Mouse (Mus musculus): Measurements from ENCODE around the gene Cntn5.

Cntn5 gene

DNA sequence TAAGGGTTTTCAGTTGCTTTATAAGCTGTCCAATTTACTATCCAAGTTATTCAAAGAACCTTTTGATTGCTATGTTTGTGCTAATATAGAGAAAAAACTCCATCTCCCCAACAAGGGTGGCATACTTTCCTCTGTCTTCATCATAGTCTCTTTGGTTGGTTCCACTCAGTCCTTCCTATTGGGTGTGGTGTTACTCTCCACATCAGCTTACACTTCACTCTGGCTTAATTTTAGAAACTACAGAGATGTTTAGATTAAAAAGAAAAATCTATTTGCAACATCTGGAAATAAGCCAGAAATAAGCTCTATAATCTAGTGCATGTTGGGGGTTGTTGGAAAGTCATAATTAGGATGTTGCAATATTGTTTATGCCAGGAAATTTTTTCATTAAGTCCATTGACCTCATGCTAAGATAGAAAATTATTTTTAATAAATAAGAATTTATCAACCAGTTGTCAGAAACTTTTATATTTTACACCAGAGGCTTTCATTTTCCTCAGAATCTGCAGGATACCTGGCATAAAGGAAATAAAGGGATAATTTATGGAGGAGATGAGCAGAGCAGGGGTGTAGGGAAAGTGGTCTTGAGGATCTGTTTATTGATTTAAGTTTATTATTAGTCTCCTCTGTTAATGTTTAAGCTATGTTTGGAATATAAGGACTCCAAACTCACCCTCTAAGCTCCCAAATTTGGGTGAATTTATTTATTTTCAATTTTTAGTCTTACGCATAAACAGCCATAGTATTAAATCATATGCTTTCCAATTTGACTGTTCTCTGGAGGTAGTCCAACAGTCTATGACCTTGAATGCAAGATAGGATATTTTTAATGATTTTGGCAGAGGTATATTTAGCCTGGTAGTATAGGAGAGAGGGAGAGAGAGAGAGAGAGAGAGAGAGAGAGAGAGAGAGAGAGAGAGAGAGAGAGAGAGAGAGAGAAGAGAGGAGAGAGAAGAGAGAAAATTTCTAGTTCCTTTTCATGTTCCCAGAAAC is 966.8 kb downstream of the Cntn5 start:
- DNase-seq (ENCODE audit: low spot score): no peak

DNA sequence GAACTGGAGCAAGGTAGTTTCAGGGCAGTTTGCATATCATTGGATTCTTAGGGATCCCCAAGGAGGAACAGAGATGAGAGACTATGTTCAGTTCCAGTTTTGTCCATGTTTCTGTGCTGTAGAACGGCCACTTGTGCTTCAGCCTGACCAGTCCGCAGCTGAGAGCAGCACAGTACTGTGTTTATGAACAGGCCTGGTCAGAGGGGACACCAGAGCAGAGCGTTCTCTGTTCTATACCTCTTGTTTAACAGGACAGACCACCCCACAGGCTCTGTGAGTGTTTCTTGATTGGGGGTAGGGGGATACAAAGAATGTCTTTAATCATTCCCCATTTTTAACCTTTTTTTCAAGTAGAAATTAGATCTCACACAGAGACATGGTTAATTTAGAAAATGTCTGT is 984.0 kb downstream of the Cntn5 start:
- no peak for DNase-seq (ENCODE audit: low spot score)

DNA sequence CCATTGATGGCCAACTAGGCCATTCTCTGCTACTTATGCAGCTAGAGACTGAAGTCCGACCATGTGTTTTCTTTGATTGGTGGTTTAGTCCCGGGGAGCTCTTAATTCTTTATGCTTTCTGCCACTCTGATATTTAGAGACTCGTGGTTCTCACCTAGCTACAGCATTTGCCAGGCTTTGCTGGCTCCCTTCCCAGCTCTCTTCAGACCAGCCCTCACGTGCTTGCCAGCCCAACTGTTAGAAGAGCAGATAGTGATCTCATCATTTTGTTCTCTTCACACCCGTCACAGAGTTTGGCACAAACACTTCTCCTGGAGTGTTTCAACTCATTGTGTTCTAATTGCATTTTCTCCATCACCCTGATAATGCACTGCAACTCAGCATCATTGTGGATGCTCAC is 1005.5 kb downstream of the Cntn5 start:
- DNase-seq (ENCODE audit: low spot score): no peak

DNA sequence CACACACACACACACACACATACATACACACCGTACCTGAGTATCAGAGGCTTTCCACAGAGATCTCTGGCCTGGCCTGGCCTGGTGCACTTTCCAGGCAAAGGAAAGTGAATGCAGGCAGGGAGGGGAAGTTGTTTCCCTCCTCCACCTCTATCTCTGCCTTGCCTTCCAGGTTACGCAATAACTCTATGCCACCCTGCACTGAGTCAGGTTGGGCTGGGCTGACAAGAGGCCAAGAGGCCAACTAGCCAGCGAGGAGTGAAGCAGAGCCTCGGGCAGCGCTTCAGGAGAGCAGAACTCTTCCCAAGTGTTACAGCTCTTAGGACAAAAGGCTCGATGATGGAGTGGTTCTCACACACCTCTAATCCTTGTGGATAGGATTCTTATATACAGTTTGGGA is 1018.4 kb downstream of the Cntn5 start:
- no peak for DNase-seq (ENCODE audit: low spot score)

DNA sequence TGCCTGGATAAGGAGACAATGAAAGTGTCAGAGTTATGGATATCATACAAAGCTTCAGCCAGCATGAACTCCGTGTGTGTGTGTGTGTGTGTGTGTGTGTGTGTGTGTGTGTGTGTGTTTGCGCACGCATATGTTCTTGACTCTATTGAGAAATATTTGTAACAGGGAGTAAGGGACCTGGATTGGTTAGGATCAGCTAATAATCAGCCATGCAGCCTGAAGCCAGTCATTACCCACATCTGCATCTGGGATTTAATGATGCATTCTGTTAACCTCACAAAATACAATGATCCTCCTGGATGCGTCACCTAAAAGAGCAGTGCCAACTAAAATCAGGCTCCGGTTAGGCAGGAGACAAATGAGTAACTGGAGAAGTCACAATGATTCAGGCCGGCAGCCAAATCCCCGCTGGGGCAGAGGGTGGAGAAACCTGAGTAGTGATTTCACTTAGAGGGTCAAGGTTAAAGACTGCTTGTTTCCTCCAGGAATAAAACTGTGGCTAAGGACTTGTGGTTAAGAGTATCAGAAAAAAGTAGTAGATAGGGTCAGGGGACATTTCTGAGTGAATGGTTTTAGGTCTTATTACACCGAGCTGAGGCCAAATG is 1021.7 kb downstream of the Cntn5 start:
- no peak for DNase-seq (ENCODE audit: low spot score)

DNA sequence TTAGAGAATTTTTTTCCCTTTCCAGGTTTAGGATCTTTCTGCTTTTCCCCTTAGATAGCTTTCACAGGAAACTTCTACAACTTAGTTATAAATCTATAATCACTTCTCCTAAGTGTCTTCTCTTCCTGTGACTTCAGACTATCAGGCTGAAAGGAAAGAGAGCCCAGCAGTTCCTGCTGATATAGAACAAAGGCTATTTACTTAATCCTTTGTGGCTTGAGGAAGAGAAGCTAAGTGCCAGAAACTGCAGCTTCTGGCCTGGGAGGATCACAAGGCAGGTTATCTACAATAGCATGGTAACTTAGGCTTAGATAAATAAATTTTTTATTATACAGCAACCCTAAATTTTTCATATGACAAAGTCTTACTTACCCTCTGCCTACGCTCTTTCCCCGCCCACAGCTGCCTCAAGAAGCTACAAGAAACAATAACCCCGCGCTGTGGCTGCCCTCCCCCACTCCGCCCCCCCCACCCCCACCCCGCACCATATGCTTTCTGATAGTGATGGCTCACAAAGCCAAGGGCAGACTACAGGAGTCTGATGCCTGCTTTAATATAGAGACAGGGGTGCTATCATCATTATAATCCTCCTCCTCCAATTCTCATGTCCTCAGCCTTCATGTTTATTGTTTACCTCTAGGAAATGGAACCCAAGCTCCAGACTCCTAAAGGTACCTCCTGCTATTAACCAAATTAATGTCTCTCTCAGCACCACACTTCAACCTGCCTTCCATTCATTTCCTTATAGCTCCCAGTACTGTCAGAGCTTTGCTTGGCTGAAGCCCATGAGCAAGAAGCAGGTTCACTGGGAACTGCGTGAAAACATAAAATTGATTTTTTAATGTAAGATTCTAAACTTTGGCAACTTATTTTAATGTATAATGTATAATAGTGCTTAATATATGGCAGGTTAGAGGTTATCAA is 1032.2 kb downstream of the Cntn5 start:
- no peak for DNase-seq (ENCODE audit: low spot score)

DNA sequence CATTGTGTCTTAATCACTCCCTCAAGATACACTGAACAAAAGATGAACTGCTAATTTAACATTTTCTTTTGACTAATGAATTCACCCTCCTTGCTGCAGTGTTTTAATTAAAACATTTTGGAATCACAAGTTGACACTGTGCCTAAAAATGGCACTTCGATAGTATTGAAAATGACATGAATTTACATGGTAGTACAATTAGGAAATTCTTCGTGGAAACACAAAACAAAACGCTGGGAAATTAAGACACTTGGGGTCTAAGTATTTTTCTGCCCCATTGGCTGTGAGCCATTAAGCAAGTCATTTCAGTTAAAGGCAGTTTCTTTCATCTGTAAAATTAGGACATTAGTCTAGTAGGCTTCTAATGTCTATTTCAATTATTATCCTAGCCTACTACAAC is 1043.9 kb downstream of the Cntn5 start:
- no peak for DNase-seq (ENCODE audit: low spot score)

DNA sequence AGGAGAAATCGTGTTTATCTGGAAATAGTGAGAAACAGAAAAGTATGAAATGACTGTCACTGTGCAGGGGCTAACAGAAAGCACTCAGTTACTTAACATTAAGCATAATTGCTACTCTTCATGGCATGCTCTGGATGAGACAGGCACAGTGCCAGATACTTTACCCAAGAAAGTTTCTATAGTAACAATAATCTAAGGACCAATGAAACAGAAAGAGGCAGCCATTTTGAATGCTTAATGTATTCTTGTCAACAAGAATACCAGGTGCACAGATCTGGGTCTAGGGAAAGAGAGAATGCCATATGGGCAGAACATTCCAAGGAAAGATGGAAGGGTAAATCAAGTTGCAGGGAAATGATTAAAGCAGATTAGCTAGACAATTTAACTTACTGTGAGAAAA is 1045.3 kb downstream of the Cntn5 start:
- DNase-seq (ENCODE audit: low spot score): no peak

DNA sequence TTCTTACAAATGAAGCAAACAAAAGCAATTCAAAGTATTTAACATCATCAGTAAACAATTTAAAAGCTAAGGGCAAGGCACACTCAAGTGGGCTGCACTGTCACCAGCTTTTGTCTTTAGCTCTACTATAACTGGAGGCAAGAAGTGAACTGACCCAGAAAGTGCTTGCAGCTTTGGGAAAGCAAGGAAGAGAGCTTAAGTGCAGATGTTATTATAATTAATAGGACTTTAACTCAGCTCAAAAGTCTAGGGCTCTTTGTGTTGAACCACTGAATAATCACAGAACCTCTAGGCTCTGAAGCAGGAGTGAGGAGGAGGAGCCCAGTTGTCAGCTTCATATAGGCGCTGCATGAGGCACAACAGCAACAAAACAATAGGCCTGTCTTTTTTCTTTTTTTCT is 1049.8 kb downstream of the Cntn5 start:
- no peak for DNase-seq (ENCODE audit: low spot score)

DNA sequence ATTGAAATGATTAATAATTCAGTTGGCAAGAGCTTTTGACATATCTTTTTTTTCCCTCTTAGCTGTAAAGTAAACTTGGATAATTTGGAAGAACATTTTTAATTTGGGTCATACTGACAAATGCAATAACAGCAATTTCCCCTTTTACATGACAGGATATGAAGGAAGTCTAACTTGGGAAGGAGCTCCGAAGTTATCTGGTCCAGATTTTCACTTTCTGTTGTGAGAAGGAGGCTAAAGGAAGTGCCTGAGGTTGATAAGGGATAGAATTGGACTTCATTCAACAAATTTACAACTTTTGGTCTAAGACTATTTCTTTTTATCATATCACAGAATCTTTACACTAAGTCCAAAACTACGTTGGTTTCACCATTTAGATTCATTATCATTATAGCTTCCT is 1074.3 kb downstream of the Cntn5 start:
- DNase-seq (ENCODE audit: low spot score): no peak

DNA sequence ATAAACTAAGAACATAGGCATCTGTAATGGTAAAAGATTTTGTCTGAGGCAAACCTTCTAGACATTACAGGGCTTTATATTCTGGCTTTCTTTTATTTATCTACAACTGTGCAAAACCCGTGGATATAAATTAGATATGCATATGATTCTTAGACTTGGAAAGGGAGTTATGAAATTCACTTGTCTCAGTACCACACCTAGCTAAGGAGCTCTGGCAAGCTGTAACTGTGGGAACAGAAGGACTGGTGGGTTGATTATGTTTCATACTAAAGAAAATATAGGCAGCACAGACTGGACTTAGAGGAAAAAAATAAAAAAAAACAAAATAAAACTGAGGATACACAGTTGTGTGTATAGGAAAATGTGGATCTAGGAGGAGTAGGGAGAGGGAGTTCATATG is 1084.6 kb downstream of the Cntn5 start:
- no peak for DNase-seq (ENCODE audit: low spot score)

DNA sequence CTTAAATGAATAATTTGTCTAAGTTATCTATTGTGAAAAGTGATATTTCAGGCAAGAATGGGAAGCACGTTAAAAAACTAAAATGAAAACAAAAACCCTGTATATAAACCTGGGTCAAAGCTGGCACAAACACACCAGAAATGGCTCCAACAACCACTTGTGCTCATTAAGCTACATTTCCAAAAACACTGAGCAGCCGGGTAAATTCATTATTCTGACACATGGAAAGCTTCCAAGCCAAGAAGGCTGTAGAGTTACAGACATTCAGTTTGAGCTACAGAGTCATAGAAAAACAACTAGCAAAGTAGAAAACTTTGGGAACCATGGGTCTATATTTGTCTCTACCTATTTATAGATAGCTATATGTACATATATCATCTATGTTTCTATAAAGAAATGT is 1087.1 kb downstream of the Cntn5 start:
- DNase-seq (ENCODE audit: low spot score): no peak

DNA sequence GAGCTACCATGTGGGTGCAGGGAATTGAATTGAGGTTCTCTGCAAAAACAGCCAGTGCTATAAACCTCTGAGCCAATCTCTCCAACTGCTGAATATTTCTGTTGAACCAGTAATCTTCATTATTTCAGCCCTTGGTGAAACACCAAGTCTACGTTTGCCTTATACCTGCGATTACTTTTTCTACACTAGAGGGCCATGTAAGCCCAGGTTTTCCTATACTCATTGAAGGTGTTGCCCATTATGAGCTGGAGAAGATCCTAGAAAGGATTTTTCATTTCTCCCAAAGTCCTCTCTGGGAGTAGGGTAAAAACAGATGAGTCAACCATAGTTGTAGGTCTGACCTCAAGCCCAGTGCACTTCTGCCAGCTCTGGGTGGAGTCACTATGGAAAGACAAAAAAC is 1105.0 kb downstream of the Cntn5 start:
- DNase-seq (ENCODE audit: low spot score): no peak

DNA sequence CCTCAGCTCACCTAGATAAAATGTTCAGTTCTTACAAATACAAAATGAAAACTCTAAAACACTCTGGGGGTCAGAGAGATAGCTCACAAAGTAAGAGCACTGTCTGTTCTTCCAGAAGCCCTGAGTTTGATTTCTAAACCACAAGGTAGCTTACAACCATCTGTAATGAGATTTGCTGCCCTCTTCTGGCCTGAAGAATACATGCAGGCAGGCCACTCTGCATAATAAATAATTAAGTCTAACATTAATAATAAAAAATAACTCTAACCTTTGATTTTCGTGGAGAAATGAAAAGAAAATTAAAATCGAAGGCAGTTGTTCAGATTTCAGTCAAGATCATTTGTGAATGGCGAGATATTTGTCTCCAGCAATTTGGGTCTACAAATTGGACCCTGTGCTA is 1120.9 kb downstream of the Cntn5 start:
- DNase-seq (ENCODE audit: low spot score): no peak

DNA sequence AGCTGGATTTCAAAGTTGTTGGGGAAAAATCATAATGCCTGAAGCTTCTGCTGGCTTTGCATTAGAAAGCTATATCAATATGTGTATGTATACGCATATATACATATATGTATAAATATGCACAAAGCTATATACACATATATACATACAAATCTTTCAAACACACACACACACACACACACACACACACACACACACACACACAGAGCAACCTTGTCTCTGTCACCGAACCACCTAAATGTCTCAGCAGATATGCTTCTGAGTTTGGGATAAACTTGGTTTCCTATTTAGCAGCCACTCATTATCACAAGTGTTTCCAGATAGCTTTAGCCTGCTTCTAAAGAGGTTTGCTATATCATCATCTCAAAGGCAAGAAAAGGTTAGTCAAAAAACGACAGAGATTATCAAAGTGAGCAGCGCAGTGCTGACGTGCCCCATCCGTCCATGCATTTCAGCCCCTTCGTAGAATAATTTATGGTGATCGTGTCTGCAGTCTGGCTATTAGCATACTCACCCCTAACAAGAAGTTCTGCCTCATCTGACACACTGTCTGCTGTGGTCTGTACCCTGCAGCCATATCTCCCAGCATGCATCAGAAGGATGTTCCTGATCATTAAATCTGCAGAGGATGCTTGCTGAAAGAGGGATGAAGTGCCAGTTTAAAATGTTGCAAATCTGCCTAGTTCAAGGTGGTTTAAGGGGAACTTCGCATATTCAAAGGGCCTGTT is 1123.3 kb downstream of the Cntn5 start:
- DNase-seq (ENCODE audit: low spot score): no peak

DNA sequence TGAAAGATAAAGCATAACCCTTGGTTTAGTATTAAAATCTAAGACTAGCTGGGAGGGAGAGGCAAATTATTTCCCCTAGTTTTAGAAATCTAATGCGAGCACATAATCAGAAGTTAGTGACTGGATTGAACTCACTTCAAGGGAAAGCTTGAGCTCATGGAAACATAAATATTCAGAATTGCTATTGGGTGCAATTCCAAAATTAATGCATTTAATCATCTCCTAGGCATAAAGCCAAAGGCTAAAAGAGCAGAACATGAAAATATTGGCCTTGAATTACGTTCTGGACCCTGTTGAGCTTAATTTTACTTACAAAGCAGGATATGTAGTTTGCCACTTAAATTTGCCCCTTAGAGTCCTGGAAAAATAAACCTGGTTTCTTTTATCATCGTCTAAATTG is 1124.9 kb downstream of the Cntn5 start:
- DNase-seq (ENCODE audit: low spot score): no peak

DNA sequence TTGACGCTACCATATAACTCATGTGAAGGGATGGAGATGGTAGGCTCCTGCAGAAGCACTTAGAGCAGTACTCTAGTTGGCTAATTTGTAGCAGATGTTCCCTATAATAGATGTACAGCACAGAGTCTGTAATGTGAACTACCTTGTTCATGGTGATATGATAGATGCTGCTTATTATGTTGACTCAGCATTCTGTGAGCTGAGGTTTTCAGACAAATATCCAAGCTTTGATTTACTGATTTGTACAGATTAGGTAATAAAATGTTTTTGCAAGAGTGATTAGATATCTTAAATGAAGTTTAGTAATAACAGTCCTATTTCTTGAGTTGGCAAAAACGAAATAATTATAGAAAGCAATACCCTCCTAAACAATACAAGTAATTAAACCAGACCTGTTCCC is 1133.8 kb downstream of the Cntn5 start:
- DNase-seq (ENCODE audit: low spot score): no peak

DNA sequence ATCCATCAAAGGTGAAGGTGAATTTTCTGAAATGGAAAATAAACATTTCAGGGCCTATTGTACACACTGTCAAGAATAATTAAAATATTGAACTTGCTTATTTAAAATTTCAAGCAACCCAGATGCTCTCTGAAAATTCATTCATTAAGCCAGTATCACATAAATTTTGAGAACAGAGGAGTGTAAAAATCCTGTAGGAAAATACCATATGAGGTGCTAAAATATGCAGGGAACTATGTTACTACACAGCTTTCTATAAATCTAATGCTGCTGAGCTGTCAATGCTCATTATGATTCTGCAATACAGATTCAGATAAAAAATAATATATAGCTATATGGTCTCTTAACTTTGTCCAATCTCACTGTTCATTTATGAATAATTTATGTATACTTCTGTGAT is 1134.9 kb downstream of the Cntn5 start:
- DNase-seq (ENCODE audit: low spot score): no peak

DNA sequence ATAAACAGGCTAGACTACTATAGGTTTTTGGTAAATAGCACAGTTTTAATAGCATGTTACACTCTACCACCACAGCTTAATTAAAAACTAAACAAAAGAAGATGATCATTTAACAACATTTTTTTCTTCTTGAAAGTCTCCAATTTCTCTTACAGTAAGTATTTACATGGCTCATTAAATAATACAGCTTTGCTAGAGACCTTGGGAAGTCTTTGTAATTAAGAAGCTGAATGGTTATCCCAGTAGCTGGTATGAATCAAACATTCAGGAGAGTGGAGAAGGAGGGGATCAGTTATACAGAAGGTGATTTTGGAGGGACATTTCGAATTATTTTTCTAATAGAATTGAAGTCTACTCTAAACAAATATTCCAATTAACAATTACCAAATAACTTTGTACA is 1186.4 kb downstream of the Cntn5 start:
- DNase-seq (ENCODE audit: low spot score): no peak

DNA sequence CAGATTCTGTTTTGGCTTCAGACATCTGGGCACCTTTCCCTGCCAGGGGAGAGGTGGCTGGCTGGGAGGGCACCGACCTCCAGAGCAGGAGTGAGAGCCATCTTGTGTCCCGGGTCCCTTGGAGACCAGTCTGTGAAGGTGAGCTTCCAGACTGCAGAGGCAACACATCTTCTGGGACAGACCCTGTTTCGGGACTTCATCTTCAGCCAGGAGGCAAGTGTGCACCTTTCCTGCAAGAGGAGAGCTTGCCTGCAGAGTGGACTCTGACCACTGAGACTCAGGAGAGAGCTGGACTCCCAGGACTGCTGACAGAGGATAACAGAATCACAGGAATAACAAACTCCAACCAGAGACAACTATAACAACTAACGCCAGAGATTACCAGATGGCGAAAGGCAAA is 1195.9 kb downstream of the Cntn5 start:
- DNase-seq (ENCODE audit: low spot score): no peak

DNA sequence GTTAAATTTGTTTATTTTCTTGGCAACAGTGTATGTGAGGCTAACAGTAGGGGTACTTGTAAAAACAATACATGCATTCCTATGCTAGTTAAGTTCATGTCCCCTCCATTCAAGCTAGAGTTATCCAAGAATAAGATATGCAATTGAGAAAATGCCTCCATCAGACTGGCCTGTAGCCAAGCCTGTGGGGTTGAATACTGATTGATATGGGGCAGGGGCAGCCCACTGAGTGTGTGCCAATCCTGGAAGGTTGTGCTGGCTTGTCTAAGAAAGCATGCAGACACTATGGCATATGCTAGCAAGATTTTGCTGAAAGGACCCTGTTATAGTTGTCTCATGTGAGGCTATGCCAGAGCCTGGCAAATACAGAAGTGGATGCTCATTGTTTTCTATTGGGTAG is 1196.8 kb downstream of the Cntn5 start:
- no peak for DNase-seq (ENCODE audit: low spot score)

DNA sequence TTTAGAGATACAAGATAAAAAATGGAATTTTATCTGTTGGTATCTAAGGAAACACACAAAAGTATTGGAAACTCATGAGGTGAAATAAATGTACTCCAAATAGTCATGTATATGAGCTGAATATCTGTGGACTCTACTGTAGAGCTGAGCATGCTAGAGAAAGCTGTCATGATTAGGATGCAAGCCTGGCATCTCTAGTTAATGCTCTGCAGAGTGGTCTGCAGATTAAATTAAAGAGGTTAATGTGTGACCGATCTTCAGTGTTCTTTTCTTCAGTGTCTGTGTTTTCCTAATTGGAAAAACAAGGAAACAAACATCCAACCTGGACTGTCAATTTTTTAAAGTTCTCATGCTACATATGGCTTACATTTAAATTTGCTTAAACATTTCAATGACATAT is 1199.4 kb downstream of the Cntn5 start:
- no peak for DNase-seq (ENCODE audit: low spot score)

All from yolk sac, embryonic 10.5 days (tissue).